Mouse (Mus musculus) intestine, embryonic 14.5 days (tissue): Measurements from ENCODE around the gene Kif24. TPM values are rescaled to one million over a fixed set of nuclear protein-coding genes. Genes with fewer than 3 reads are reported as not detected.

Source experiments
- ATAC-seq: fragments of 200-750 bp; cut with Nextera tagmentation; replicated peaks from 2 replicates; pipeline ENCODE4 v1.8.0; 2017; ENCODE audit warnings: low read depth, moderate number of reproducible peaks, moderate TSS enrichment, moderate library complexity; ENCODE audit not compliant: low FRiP score, low TSS enrichment
- DNase-seq: peaks from one replicate; pipeline ENCODE4 v3.0.0-alpha.2; 2018; ENCODE audit warnings: low spot score
- H3K27ac ChIP-seq: fragments of 300-500 bp; sonication (generic); 2 replicates; pipeline ENCODE4 v1.5.1; 2014; ENCODE audit warnings: low read depth, mild to moderate bottlenecking, control low read depth
- H3K27me3 ChIP-seq: fragments of 300-500 bp; sonication (generic); replicated peaks from 2 replicates; pipeline ENCODE4 v1.6.1; 2014; ENCODE audit warnings: low read length, control low read depth; ENCODE audit not compliant: control insufficient read depth, insufficient read depth
- H3K36me3 ChIP-seq: fragments of 300-500 bp; sonication (generic); 2 replicates; pipeline ENCODE4 v1.6.1; 2014; ENCODE audit warnings: low read length, control low read depth; ENCODE audit not compliant: control insufficient read depth, insufficient read depth
- H3K4me1 ChIP-seq: fragments of 300-500 bp; sonication (generic); replicated peaks from 2 replicates; pipeline ENCODE4 v1.6.1; 2014; ENCODE audit warnings: low read length, control low read depth, mixed read lengths; ENCODE audit not compliant: control insufficient read depth, insufficient read depth
- H3K4me2 ChIP-seq: fragments of 300-500 bp; sonication (generic); 2 replicates; pipeline ENCODE4 v1.6.1; 2014; ENCODE audit warnings: low read length
- H3K4me3 ChIP-seq: fragments of 300-500 bp; sonication (generic); 2 replicates; pipeline ENCODE4 v1.5.1; 2014; ENCODE audit warnings: low read depth, low read length, control low read depth, mixed read lengths
- H3K9ac ChIP-seq: fragments of 300-500 bp; sonication (generic); 2 replicates; pipeline ENCODE4 v1.6.1; 2014; ENCODE audit warnings: mild to moderate bottlenecking, low read length
- H3K9me3 ChIP-seq: fragments of 300-500 bp; sonication (generic); 2 replicates; pipeline ENCODE4 v1.6.1; 2016; ENCODE audit warnings: low read length, control low read depth; ENCODE audit not compliant: control insufficient read depth
- WGBS: fragments of 180-500 bp; shearing (Covaris S2); extraction: QIAGEN DNeasy Blood & Tissue Kit; methylation state at CpG from one replicate; pipeline ENCODE4 v1.1.7; 2014; 5-methylcytosine and 5-hydroxymethylcytosine counted together
- polyA plus RNA-seq: library from polyadenylated mRNA; unstranded; fragments of >200 nt; fragmentation: Nextera tagmentation; extraction: Ambion mirVana; gene quantifications from 2 replicates; pipeline ENCODE4 v1.2.1, GENCODE M21; 2014

The Kif24 gene
- polyA plus RNA-seq, 1 experiment from 2014 or later: 5.9 TPM

- H3K9ac ChIP-seq: no peak overlapping the region
- DNase-seq (no peak), ATAC-seq (no peak)
- H3K27ac ChIP-seq: no peak overlapping the region
- no peak overlapping the region for H3K4me2 ChIP-seq
- no peaks in the 10 kb centered on the region for H3K27me3 ChIP-seq
- H3K4me3 ChIP-seq: no peak overlapping the region
- no peaks in the 10 kb centered on the region for H3K4me1 ChIP-seq
- 76% methylated on average over 11 of the region's 11 CpGs for WGBS
- H3K36me3 ChIP-seq: no peaks in the 10 kb centered on the region
- H3K9me3 ChIP-seq: no peaks in the 10 kb centered on the region
Measured at GRCm38 (mm10) chr4:41340912-41341550, 123.7 kb downstream of the Kif24 start.

Other genes with a start within 250 kb of the Kif24 start
- 55.1 TPM in 2 replicates for gene Ubap2, start 189.7 kb downstream of the Kif24 start, polyA plus RNA-seq
- 44.2 and 44.9 TPM in 2 replicates for gene Dcaf12, start 150.0 kb downstream of the Kif24 start, polyA plus RNA-seq
- 50.5 and 54.8 TPM in 2 replicates for gene Ubap1, start 115.9 kb downstream of the Kif24 start, polyA plus RNA-seq
- gene Nudt2, start 264 bp upstream of the Kif24 start, polyA plus RNA-seq: 57.7 and 58.7 TPM in 2 replicates
- gene AI464131, start 38.2 kb upstream of the Kif24 start, polyA plus RNA-seq: 6.1 and 6.9 TPM in 2 replicates
- 0.61 and 0.83 TPM in 2 replicates for gene 1110017D15Rik, start 52.4 kb upstream of the Kif24 start, polyA plus RNA-seq
- gene Fam219a, start 104.7 kb upstream of the Kif24 start, polyA plus RNA-seq: 2.2 TPM in 2 replicates
- 3.4 and 4.9 TPM in 2 replicates for gene Dnaic1, start 104.9 kb upstream of the Kif24 start, polyA plus RNA-seq
- gene Enho, start 175.4 kb upstream of the Kif24 start, polyA plus RNA-seq: 13.6 and 14.8 TPM in 2 replicates
- 5.2 and 6.2 TPM in 2 replicates for gene Cntfr, start 232.2 kb upstream of the Kif24 start, polyA plus RNA-seq
- gene Il11ra1, start 235.1 kb upstream of the Kif24 start, polyA plus RNA-seq: 130 and 143 TPM in 2 replicates
- gene Rpp25l, start 248.6 kb upstream of the Kif24 start, polyA plus RNA-seq: 71.9 and 76.4 TPM in 2 replicates